25 mouse cellular contexts compared by ENCODE assay signal in the genomic region with DNA sequence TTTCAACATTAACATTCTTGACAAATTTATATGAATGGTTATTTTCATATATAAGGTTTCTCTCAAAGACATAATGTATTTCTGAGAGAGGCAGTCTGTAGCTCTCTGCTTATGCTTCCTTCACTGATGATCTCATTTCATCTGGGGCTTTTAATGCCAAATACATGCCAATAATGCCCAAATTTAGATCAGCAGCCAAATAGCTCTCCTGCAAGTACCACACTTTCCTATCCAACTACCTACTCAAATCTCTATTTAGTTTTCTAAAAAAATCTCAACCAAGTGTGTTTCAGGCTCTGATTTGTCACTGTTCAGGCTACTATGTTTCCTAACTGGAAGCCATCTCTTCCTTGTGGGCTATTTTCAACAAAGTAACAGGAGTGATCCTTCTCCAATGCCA.
DNase-seq lines count a peak whose midpoint lies in the region; ATAC-seq lines count a peak whose summit lies in the region.
"Had no signal": no experiment of that assay in that cellular context is flagged by ENCODE, and none has a peak within 500 bp of the region (broad histone marks: within the 10 kb centered on the region; RNA-seq: fewer than 3 reads in every experiment).

No protein-coding gene starts in this region.

- H3K4me2 ChIP-seq in hindbrain, embryonic 12.5 days (replicated peaks): no peak overlapping the region
- H3K4me2 ChIP-seq: embryonic facial prominence, embryonic 12.5 days; forebrain, embryonic 13.5 days; forebrain, embryonic 15.5 days had no signal

- H3K27ac ChIP-seq in hindbrain, embryonic 12.5 days: no peak overlapping the region
- H3K27ac ChIP-seq: embryonic facial prominence, embryonic 10.5 days; embryonic facial prominence, embryonic 12.5 days; forebrain, embryonic 13.5 days; forebrain, embryonic 15.5 days had no signal

- H3K4me3 ChIP-seq in hindbrain, embryonic 12.5 days: no peak overlapping the region
- H3K4me3 ChIP-seq: embryonic facial prominence, embryonic 10.5 days; embryonic facial prominence, embryonic 12.5 days; forebrain, embryonic 13.5 days; forebrain, embryonic 15.5 days had no signal

- ATAC-seq in frontal cortex, adult (ENCODE audit: low TSS enrichment): peak; percentile 98
- no peak for ATAC-seq in hindbrain, embryonic 12.5 days (ENCODE audit: low FRiP score)
- ATAC-seq: activated CD4-positive, CD25-positive, alpha-beta regulatory T cell, adult 4 months; CD4-positive, CD25-positive, alpha-beta regulatory T cell, adult 4 months; forebrain, embryonic 13.5 days; forebrain, embryonic 15.5 days; Patski had no signal

- no peak overlapping the region for H3K9ac ChIP-seq in hindbrain, embryonic 12.5 days
- H3K9ac ChIP-seq: embryonic facial prominence, embryonic 12.5 days; forebrain, embryonic 13.5 days; forebrain, embryonic 15.5 days had no signal

- intact Hi-C loops in left cerebral cortex, postnatal 25 days (cut with DNase I): loop anchor here (2.0 to 5.0 kb wide), 2 partner anchors 109 to 122 kb away; no protein-coding TSS in a partner anchor
- intact Hi-C loops in left cerebral cortex, postnatal 4 days (cut with DNase I): no loop called here

- no peaks in the 10 kb centered on the region for H3K36me3 ChIP-seq in hindbrain, embryonic 12.5 days
- H3K36me3 ChIP-seq: embryonic facial prominence, embryonic 10.5 days; embryonic facial prominence, embryonic 12.5 days; forebrain, embryonic 15.5 days; G1E had no signal

- no peak for DNase-seq in frontal cortex, postnatal 14 days (ENCODE audit: low spot score in 2 of 2)
- DNase-seq in left cerebral cortex, adult 11 months (ENCODE audit: low spot score): peak; percentile 12
- no peak for DNase-seq in left cerebral cortex, adult 18-20 months (ENCODE audit: low spot score in 2 of 2)
- peak; percentile 2 to 83 for DNase-seq in left cerebral cortex, postnatal 25 days (ENCODE audit: low spot score in 2 of 2)
- DNase-seq in left cerebral cortex, postnatal 4 days: no peak
- peak; percentile 81 for DNase-seq in brain, adult 2 months (ENCODE audit: low read depth, low spot score)
- DNase-seq: adrenal gland, adult 8-10 months; adrenal gland, postnatal 14 days; B cell, adult 2 months; cerebellum, adult 11-12 months; cerebellum, adult 2 months; cerebellum, adult 9-10 months; cerebellum, postnatal 10 days; cerebellum, postnatal 25 days had no signal

- H3K9me3 ChIP-seq in hindbrain, embryonic 12.5 days (replicated peaks): no peaks in the 10 kb centered on the region
- H3K9me3 ChIP-seq: embryonic facial prominence, embryonic 10.5 days; embryonic facial prominence, embryonic 12.5 days; forebrain, embryonic 13.5 days; forebrain, embryonic 15.5 days; G1E had no signal

- H3K4me1 ChIP-seq in hindbrain, embryonic 12.5 days: no peaks in the 10 kb centered on the region
- H3K4me1 ChIP-seq: embryonic facial prominence, embryonic 10.5 days; embryonic facial prominence, embryonic 12.5 days; forebrain, embryonic 13.5 days; forebrain, embryonic 15.5 days had no signal

- H3K27me3 ChIP-seq in hindbrain, embryonic 12.5 days: no peaks in the 10 kb centered on the region
- H3K27me3 ChIP-seq: CH12.LX; embryonic facial prominence, embryonic 12.5 days; forebrain, embryonic 13.5 days; forebrain, embryonic 15.5 days; Patski had no signal

Comparison
In these comparisons a context has a peak if more than half of its experiments do, and no peak if none do; other contexts are left out.
1. DNase-seq: peak in left cerebral cortex, adult 11 months (single experiment), left cerebral cortex, postnatal 25 days (2 of 2) and brain, adult 2 months (single experiment); none in frontal cortex, postnatal 14 days (0 of 2), left cerebral cortex, adult 18-20 months (0 of 2) and left cerebral cortex, postnatal 4 days (single experiment).